Mouse (Mus musculus) gastrocnemius, adult 2 months (tissue): ENCODE results near the gene Mgst2. TPM values are rescaled to one million over a fixed set of nuclear protein-coding genes. Genes with fewer than 3 reads are reported as not detected.

Source experiments
- DNase-seq: peaks from one replicate; pipeline ENCODE4 v3.0.0; 2022
- H3K27ac ChIP-seq: fragments of 200-600 bp; 2 replicates; pipeline ENCODE4 v1.8.1; 2022; ENCODE audit warnings: mild to moderate bottlenecking
- H3K4me3 ChIP-seq: fragments of 200-600 bp; 2 replicates; pipeline ENCODE4 v1.8.1; 2022; ENCODE audit warnings: mild to moderate bottlenecking, moderate library complexity
- CTCF ChIP-seq: fragments of 200-600 bp; IDR thresholded peaks from 2 replicates; pipeline ENCODE4 v1.8.1; 2022; ENCODE audit warnings: antibody characterized with exemption, mild to moderate bottlenecking, moderate library complexity
- intact Hi-C: fragments of 180-260 bp; cut with DNase I; formaldehyde crosslinking; loops from one replicate; pipeline ENCODE4 v1.15.1; 2025
- total RNA-seq, 2 experiments: library from RNA; stranded (reverse); gene quantifications; 2 replicates each; pipeline ENCODE4 v1.2.3; 2021

Mgst2 gene
- total RNA-seq, 2 experiments from 2014 or later = 0.39 to 0.61 TPM

- intact Hi-C loops = no loop called here
- Histone ChIP-seq H3K4me3 (no peak overlapping the region), H3K27ac (no peak overlapping the region)
- TF ChIP-seq CTCF = no peak
- DNase-seq = no peak
Observed at GRCm38 (mm10) chr3:51638260-51638659, 21.9 kb upstream of the Mgst2 start.

- Histone ChIP-seq H3K4me3 (no peak overlapping the region), H3K27ac (no peak overlapping the region)
- intact Hi-C loops = loop anchor here (5.0 kb wide), 1 partner anchor 83 kb away; the partner anchor contains the start of gene Setd7
- no peak for TF ChIP-seq CTCF
- DNase-seq = no peak
Observed at GRCm38 (mm10) chr3:51645484-51645883, 14.7 kb upstream of the Mgst2 start.

- Histone ChIP-seq H3K27ac (no peak overlapping the region), H3K4me3 (no peak overlapping the region)
- intact Hi-C loops = loop anchor here (5.0 kb wide), 1 partner anchor 84 kb away; the partner anchor contains the start of gene Setd7
- no peak for DNase-seq
- no peak for TF ChIP-seq CTCF
Observed at GRCm38 (mm10) chr3:51646301-51646700, 13.9 kb upstream of the Mgst2 start.

GRCm38 (mm10) chr3:51647356-51647755, 12.8 kb upstream of the Mgst2 start:
- Histone ChIP-seq H3K27ac (no peak overlapping the region), H3K4me3 (no peak overlapping the region)
- no peak for DNase-seq
- TF ChIP-seq CTCF = no peak
- intact Hi-C loops = loop anchor here (5.0 kb wide), 1 partner anchor 85 kb away; the partner anchor contains the start of gene Setd7

- intact Hi-C loops = loop anchor here (1.0 to 5.0 kb wide), 3 partner anchors 64 to 137 kb away; partner anchors contain the start of gene Setd7
- TF ChIP-seq CTCF = peak; percentile 100; the same call in 1 of the 2 replicates
- Histone ChIP-seq H3K4me3 (peak overlapping the region; percentile 60), H3K27ac (peak overlapping the region; percentile 67)
- peak; percentile 83 for DNase-seq
Observed at GRCm38 (mm10) chr3:51648037-51648664, 12.0 kb upstream of the Mgst2 start.

- Histone ChIP-seq H3K4me3 (no peak overlapping the region), H3K27ac (no peak overlapping the region; the same call in 1 of the 2 replicates)
- intact Hi-C loops = loop anchor here (5.0 kb wide), 1 partner anchor 87 kb away; the partner anchor contains the start of gene Setd7
- DNase-seq = no peak
- TF ChIP-seq CTCF = no peak
Observed at GRCm38 (mm10) chr3:51649426-51649825, 10.7 kb upstream of the Mgst2 start.

GRCm38 (mm10) chr3:51649986-51650385, 10.2 kb upstream of the Mgst2 start:
- intact Hi-C loops = loop anchor here (5.0 kb wide), 2 partner anchors 88 to 592 kb away; partner anchors contain the start of gene Setd7
- H3K27ac ChIP-seq = no peak overlapping the region; the same call in 1 of the 2 replicates
- no peak overlapping the region for H3K4me3 ChIP-seq
- DNase-seq = no peak
- TF ChIP-seq CTCF = no peak

GRCm38 (mm10) chr3:51651149-51651548, 9.0 kb upstream of the Mgst2 start:
- intact Hi-C loops = loop anchor here (5.0 kb wide), 1 partner anchor 591 kb away; no protein-coding TSS in a partner anchor
- no peak for TF ChIP-seq CTCF
- Histone ChIP-seq H3K27ac (no peak overlapping the region), H3K4me3 (no peak overlapping the region)
- no peak for DNase-seq

- peak; percentile 85 for TF ChIP-seq CTCF
- Histone ChIP-seq H3K27ac (peak overlapping the region; percentile 72), H3K4me3 (peak overlapping the region; percentile 60)
- peak; percentile 83 for DNase-seq
- intact Hi-C loops = loop anchor here (1.0 to 5.0 kb wide), 2 partner anchors 141 to 590 kb away; no protein-coding TSS in a partner anchor
Observed at GRCm38 (mm10) chr3:51652292-51652691, 7.9 kb upstream of the Mgst2 start.

GRCm38 (mm10) chr3:51652701-51653100, 7.5 kb upstream of the Mgst2 start:
- peak overlapping the region; percentile 72 for H3K27ac ChIP-seq
- intact Hi-C loops = loop anchor here (1.0 to 5.0 kb wide), 2 partner anchors 141 to 590 kb away; no protein-coding TSS in a partner anchor
- peak; percentile 67 for DNase-seq
- peak overlapping the region; percentile 60 for H3K4me3 ChIP-seq
- TF ChIP-seq CTCF = no peak

GRCm38 (mm10) chr3:51654303-51655055, 5.7 kb upstream of the Mgst2 start:
- DNase-seq = no peak
- Histone ChIP-seq H3K4me3 (no peak overlapping the region), H3K27ac (no peak overlapping the region)
- no peak for TF ChIP-seq CTCF
- intact Hi-C loops = loop anchor here (5.0 kb wide), 1 partner anchor 588 kb away; no protein-coding TSS in a partner anchor

- DNase-seq = no peak
- Histone ChIP-seq H3K4me3 (no peak overlapping the region), H3K27ac (no peak overlapping the region)
- intact Hi-C loops = no loop called here
- TF ChIP-seq CTCF = no peak
Observed at GRCm38 (mm10) chr3:51659415-51659814, 745 bp upstream of the Mgst2 start.

GRCm38 (mm10) chr3:51660821-51661276, 689 bp downstream of the Mgst2 start:
- TF ChIP-seq CTCF = no peak
- DNase-seq = no peak
- Histone ChIP-seq H3K4me3 (no peak overlapping the region), H3K27ac (no peak overlapping the region)
- intact Hi-C loops = no loop called here
